Mouse (Mus musculus) testis, postnatal 14 days (tissue): ENCODE data around the gene Tmem255b.

Experiments used
- DNase-seq: peaks from one replicate; pipeline ENCODE4 v3.0.0; 2021; ENCODE audit warnings: low spot score

Gene Tmem255b

GRCm38 (mm10) chr8:13492198-13492995 is 57.4 kb downstream of the Tmem255b start:
- no peak for DNase-seq

GRCm38 (mm10) chr8:13493011-13493410 is 58.0 kb downstream of the Tmem255b start:
- no peak for DNase-seq

GRCm38 (mm10) chr8:13493858-13494631 is 59.1 kb downstream of the Tmem255b start, which contains the start of gene Gas6:
TSS of gene Gas6 (minus strand) at chr8:13494490.
- peak; percentile 54 for DNase-seq

- no peak for DNase-seq
These were observed 66.2 kb downstream of the Tmem255b start for GRCm38 (mm10) chr8:13501221-13501620.

GRCm38 (mm10) chr8:13503936-13504606 is 69.1 kb downstream of the Tmem255b start:
- no peak for DNase-seq

GRCm38 (mm10) chr8:13504894-13505674 is 70.1 kb downstream of the Tmem255b start:
- no peak for DNase-seq

- peak; percentile 71 for DNase-seq
These were observed 71.9 kb downstream of the Tmem255b start for GRCm38 (mm10) chr8:13506849-13507248.

- no peak for DNase-seq
These were observed 72.4 kb downstream of the Tmem255b start for GRCm38 (mm10) chr8:13507284-13507937.

- no peak for DNase-seq
These were observed 77.0 kb downstream of the Tmem255b start for GRCm38 (mm10) chr8:13512016-13512415.

GRCm38 (mm10) chr8:13512677-13513076 is 77.7 kb downstream of the Tmem255b start:
- DNase-seq: no peak

GRCm38 (mm10) chr8:13513556-13514370 is 78.8 kb downstream of the Tmem255b start:
- no peak for DNase-seq

- DNase-seq: peak; percentile 57
These were observed 81.0 kb downstream of the Tmem255b start for GRCm38 (mm10) chr8:13516011-13516442.

- no peak for DNase-seq
These were observed 81.7 kb downstream of the Tmem255b start for GRCm38 (mm10) chr8:13516728-13517127.

- no peak for DNase-seq
These were observed 82.3 kb downstream of the Tmem255b start for GRCm38 (mm10) chr8:13517284-13517781.
